Mouse (Mus musculus) ES-Bruce4 (cell line): ENCODE results near the gene Onecut1.

Source experiments
- CTCF ChIP-seq: IDR thresholded peaks from one replicate; pipeline ENCODE4 v1.8.1; 2011; ENCODE audit warnings: low read depth, low read length
- POLR2A ChIP-seq: IDR thresholded peaks from one replicate; pipeline ENCODE4 v1.8.1; 2011; ENCODE audit warnings: low read length; ENCODE audit not compliant: insufficient read depth

GRCm38 (mm10) chr9:74819736-74820511, 41.8 kb upstream of the Onecut1 start:
- TF ChIP-seq CTCF (no peak), POLR2A (no peak)
